Mouse (Mus musculus) kidney, adult 2 months (tissue): ENCODE measurements around the gene Dab1.

ENCODE experiments used
- CTCF ChIP-seq: fragments of 200-500 bp; conservative IDR thresholded peaks from 2 replicates; pipeline ENCODE4 v1.5.1; 2011; ENCODE audit warnings: low read depth, mild to moderate bottlenecking, control low read depth, low read length, moderate library complexity, mixed read lengths; ENCODE audit not compliant: insufficient read depth, insufficient read length
- POLR2A ChIP-seq: fragments of 200-500 bp; IDR thresholded peaks from one replicate; pipeline ENCODE4 v1.6.1; 2011; ENCODE audit warnings: low read depth, low read length, control low read depth

DNA sequence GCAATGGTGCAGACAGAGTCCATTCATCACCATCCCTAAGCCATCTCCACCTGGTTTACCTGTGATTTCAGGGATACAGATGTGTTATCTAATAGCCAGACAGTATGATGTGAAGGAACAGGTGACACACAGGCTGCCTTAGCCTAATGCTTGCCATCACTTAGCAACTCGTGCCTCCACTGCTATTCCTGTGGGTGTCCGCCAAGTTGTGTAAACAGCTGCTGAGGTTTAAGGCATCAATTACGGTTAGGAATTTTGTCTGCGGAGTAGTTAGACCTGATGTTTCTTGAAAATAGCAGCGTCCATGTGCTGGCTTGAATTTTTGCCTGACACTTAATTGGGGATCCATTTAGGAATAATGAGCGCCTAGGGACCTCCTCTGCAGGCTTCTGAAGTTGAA, 487.1 kb downstream of the Dab1 start:
- TF ChIP-seq POLR2A (no peak), CTCF (no peak)
